Mouse (Mus musculus) lung, postnatal 0 days (tissue): ENCODE results near the gene Zscan4-ps3. TPM values are rescaled to one million over a fixed set of nuclear protein-coding genes. Genes with fewer than 3 reads are reported as not detected.
"Not testable (repeated sequence)": the region's sequence is repeated elsewhere in the genome, so short reads cannot be mapped to it uniquely, and the experiment has no call there.

ENCODE experiments used
- ATAC-seq: fragments of 200-750 bp; cut with Nextera tagmentation; 2 replicates; pipeline ENCODE4 v1.8.0; 2017; ENCODE audit warnings: moderate library complexity
- DNase-seq: peaks from one replicate; pipeline ENCODE4 v3.0.0-alpha.2; 2016; ENCODE audit warnings: low spot score
- H3K27ac ChIP-seq: fragments of 300-500 bp; sonication (generic); 2 replicates; pipeline ENCODE4 v1.5.1; 2014; ENCODE audit warnings: antibody characterized with exemption, mild to moderate bottlenecking, low read length, mixed read lengths
- H3K27me3 ChIP-seq: fragments of 300-500 bp; sonication (generic); replicated peaks from 2 replicates; pipeline ENCODE4 v1.6.1; 2014; ENCODE audit warnings: low read length, mixed read lengths; ENCODE audit not compliant: insufficient read depth
- H3K36me3 ChIP-seq: fragments of 300-500 bp; sonication (generic); 2 replicates; pipeline ENCODE4 v1.6.1; 2014; ENCODE audit warnings: low read length, mixed read lengths; ENCODE audit not compliant: insufficient read depth
- H3K4me1 ChIP-seq: fragments of 300-500 bp; sonication (generic); 2 replicates; pipeline ENCODE4 v1.6.1; 2014; ENCODE audit warnings: antibody characterized with exemption, low read depth, low read length, mixed read lengths; ENCODE audit not compliant: insufficient read depth
- H3K4me2 ChIP-seq: fragments of 300-500 bp; sonication (generic); replicated peaks from 2 replicates; pipeline ENCODE4 v1.6.1; 2014; ENCODE audit warnings: low read depth, mild to moderate bottlenecking, low read length, moderate library complexity, mixed read lengths
- H3K4me3 ChIP-seq: fragments of 300-500 bp; sonication (generic); 2 replicates; pipeline ENCODE4 v1.5.1; 2014; ENCODE audit warnings: low read depth, low read length
- H3K9ac ChIP-seq: fragments of 300-500 bp; sonication (generic); replicated peaks from 2 replicates; pipeline ENCODE4 v1.6.1; 2014; ENCODE audit warnings: low read depth, mild to moderate bottlenecking
- H3K9me3 ChIP-seq: fragments of 300-500 bp; sonication (generic); 2 replicates; pipeline ENCODE4 v1.6.1; 2016; ENCODE audit warnings: low read length, mixed read lengths
- WGBS: fragments of 180-500 bp; shearing (Covaris S2); extraction: QIAGEN DNeasy Blood & Tissue Kit; methylation state at CpG from one replicate; pipeline ENCODE4 v1.1.7; 2014; 5-methylcytosine and 5-hydroxymethylcytosine counted together
- polyA plus RNA-seq: library from polyadenylated mRNA; unstranded; fragments of >200 nt; fragmentation: Nextera tagmentation; extraction: Ambion mirVana; gene quantifications from 2 replicates; pipeline ENCODE4 v1.2.1, GENCODE M21; 2015

Gene Zscan4-ps3
- polyA plus RNA-seq, result not detected in 2 replicates

GRCm38 (mm10) chr7:11609008-11609407 is at the start of gene Zscan4-ps3:
Gene Zscan4-ps3, plus strand, starts transcription at chr7:11609308.
- not testable (repeated sequence) for H3K4me3 ChIP-seq, H3K9ac ChIP-seq, H3K36me3 ChIP-seq, H3K27me3 ChIP-seq, H3K9me3 ChIP-seq, H3K4me1 ChIP-seq, H3K4me2 ChIP-seq, H3K27ac ChIP-seq, DNase-seq, ATAC-seq
- WGBS, result 83% methylated on average over 2 of the region's 2 CpGs

GRCm38 (mm10) chr7:11617082-11617481 is 8.0 kb downstream of the Zscan4-ps3 start:
- H3K36me3 ChIP-seq, H3K27me3 ChIP-seq, H3K4me3 ChIP-seq, H3K27ac ChIP-seq, DNase-seq, H3K4me1 ChIP-seq, H3K4me2 ChIP-seq, ATAC-seq, H3K9ac ChIP-seq, H3K9me3 ChIP-seq: not testable (repeated sequence)
- 10% methylated on average over 8 of the region's 8 CpGs for WGBS

Other genes with a start within 250 kb of the Zscan4-ps3 start
- gene Zscan4f, start 211.4 kb upstream of the Zscan4-ps3 start, polyA plus RNA-seq, result not detected in 2 replicates
- gene Zscan4-ps2, start 95.0 kb upstream of the Zscan4-ps3 start, polyA plus RNA-seq, result not detected in 2 replicates
- not detected in 2 replicates for gene Vmn1r72, start 70.8 kb downstream of the Zscan4-ps3 start, polyA plus RNA-seq
- not detected in 2 replicates for gene Vmn1r73, start 121.0 kb downstream of the Zscan4-ps3 start, polyA plus RNA-seq
- gene Vmn1r74, start 224.7 kb downstream of the Zscan4-ps3 start, polyA plus RNA-seq, result not detected in 2 replicates